Mouse (Mus musculus) neural tube, embryonic 13.5 days (tissue): ENCODE measurements around the gene Hspg2. TPM values are rescaled to one million over a fixed set of nuclear protein-coding genes. Genes with fewer than 3 reads are reported as not detected.
A peak's percentile ranks its signal among the peaks of the same experiment; 100 is the strongest.

Experiments
- ATAC-seq: fragments of 200-750 bp; cut with Nextera tagmentation; 2 replicates; pipeline ENCODE4 v1.8.0; 2017; ENCODE audit warnings: low read depth, mild to moderate bottlenecking, moderate TSS enrichment, moderate library complexity
- H3K27ac ChIP-seq: fragments of 300-500 bp; sonication (generic); replicated peaks from 2 replicates; pipeline ENCODE4 v1.5.1; 2015; ENCODE audit warnings: moderate library complexity, mild to moderate bottlenecking, inconsistent platforms
- H3K27me3 ChIP-seq: fragments of 300-500 bp; sonication (generic); 2 replicates; pipeline ENCODE4 v1.6.1; 2015; ENCODE audit warnings: mild to moderate bottlenecking, inconsistent platforms
- H3K36me3 ChIP-seq: fragments of 300-500 bp; sonication (generic); 2 replicates; pipeline ENCODE4 v1.6.1; 2015; ENCODE audit warnings: mild to moderate bottlenecking, inconsistent platforms
- H3K4me1 ChIP-seq: fragments of 300-500 bp; sonication (generic); replicated peaks from 2 replicates; pipeline ENCODE4 v1.6.1; 2015; ENCODE audit warnings: inconsistent platforms
- H3K4me2 ChIP-seq: fragments of 300-500 bp; sonication (generic); 2 replicates; pipeline ENCODE4 v1.6.1; 2015; ENCODE audit warnings: inconsistent platforms, mild to moderate bottlenecking, moderate library complexity
- H3K4me3 ChIP-seq: fragments of 300-500 bp; sonication (generic); 2 replicates; pipeline ENCODE4 v1.5.1; 2015; ENCODE audit warnings: mild to moderate bottlenecking, inconsistent platforms
- H3K9ac ChIP-seq: fragments of 300-500 bp; sonication (generic); 2 replicates; pipeline ENCODE4 v1.6.1; 2015; ENCODE audit warnings: moderate library complexity, mild to moderate bottlenecking, inconsistent platforms
- H3K9me3 ChIP-seq: fragments of 300-500 bp; sonication (generic); 2 replicates; pipeline ENCODE4 v1.6.1; 2016; ENCODE audit warnings: inconsistent platforms
- WGBS: fragments of 180-500 bp; shearing (Covaris S2); methylation state at CpG from one replicate; pipeline ENCODE4 v1.1.7; 2015; 5-methylcytosine and 5-hydroxymethylcytosine counted together
- polyA plus RNA-seq: library from polyadenylated mRNA; unstranded; fragments of >200 nt; fragmentation: Nextera tagmentation; extraction: Ambion mirVana; gene quantifications from 2 replicates; pipeline ENCODE4 v1.2.1, GENCODE M21; 2015

Gene Hspg2
- polyA plus RNA-seq, 1 experiment from 2014 or later: 8.6 TPM

- no peak for ATAC-seq
- Histone ChIP-seq H3K4me3 (no peak overlapping the region), H3K9ac (no peak overlapping the region), H3K27me3 (no peaks in the 10 kb centered on the region), H3K27ac (no peak overlapping the region), H3K4me2 (no peak overlapping the region), H3K36me3 (peaks cover 10% of the 10 kb centered on the region; the same call in 1 of the 2 replicates), H3K9me3 (no peaks in the 10 kb centered on the region), H3K4me1 (no peaks in the 10 kb centered on the region)
- 89% methylated on average over 36 of the region's 36 CpGs for WGBS
Observed at GRCm38 (mm10) chr4:137517989-137518691, 49.6 kb downstream of the Hspg2 start.

- Histone ChIP-seq H3K4me2 (no peak overlapping the region), H3K9me3 (no peaks in the 10 kb centered on the region), H3K4me3 (no peak overlapping the region), H3K4me1 (no peaks in the 10 kb centered on the region), H3K27me3 (no peaks in the 10 kb centered on the region), H3K27ac (no peak overlapping the region), H3K36me3 (peaks cover 10% of the 10 kb centered on the region; the same call in 1 of the 2 replicates), H3K9ac (no peak overlapping the region)
- ATAC-seq: no peak
- WGBS: 92% methylated on average over 14 of the region's 14 CpGs
Observed at GRCm38 (mm10) chr4:137518746-137519145, 50.2 kb downstream of the Hspg2 start.

DNA sequence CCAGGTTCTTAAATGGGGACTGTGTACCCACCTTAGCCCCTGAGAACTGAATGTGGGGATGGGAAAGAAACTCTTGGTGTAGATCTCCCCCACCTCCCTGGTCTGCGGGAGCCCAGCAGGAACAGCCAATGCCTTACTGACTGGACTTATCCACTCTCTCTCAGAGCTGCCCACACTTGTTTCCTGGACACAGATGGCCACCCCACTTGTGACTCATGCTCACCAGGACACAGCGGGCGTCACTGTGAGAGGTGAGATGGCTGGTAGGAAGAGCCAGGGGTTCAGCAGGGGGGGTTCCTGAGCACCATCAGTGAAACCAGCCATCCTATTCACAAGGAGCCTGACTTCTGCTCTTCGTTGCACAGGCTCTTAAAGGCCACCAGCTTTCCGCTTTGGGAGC lies 51.8 kb downstream of the Hspg2 start:
- H3K4me2 ChIP-seq: no peak overlapping the region
- H3K36me3 ChIP-seq: peaks cover 10% of the 10 kb centered on the region; the same call in 1 of the 2 replicates
- no peaks in the 10 kb centered on the region for H3K4me1 ChIP-seq
- no peaks in the 10 kb centered on the region for H3K27me3 ChIP-seq
- 96% methylated on average over 5 of the region's 5 CpGs for WGBS
- H3K9me3 ChIP-seq: no peaks in the 10 kb centered on the region
- H3K4me3 ChIP-seq: no peak overlapping the region
- H3K9ac ChIP-seq: no peak overlapping the region
- ATAC-seq: no peak
- H3K27ac ChIP-seq: no peak overlapping the region

- no peak for ATAC-seq
- 88% methylated on average over 11 of the region's 11 CpGs for WGBS
Observed at GRCm38 (mm10) chr4:137521966-137522365, 53.4 kb downstream of the Hspg2 start.

GRCm38 (mm10) chr4:137525426-137525825 lies 56.9 kb downstream of the Hspg2 start:
- no peak overlapping the region for H3K9ac ChIP-seq
- no peaks in the 10 kb centered on the region for H3K36me3 ChIP-seq
- WGBS: 100% methylated on average over 1 of the region's 1 CpGs
- H3K27ac ChIP-seq: no peak overlapping the region
- no peaks in the 10 kb centered on the region for H3K9me3 ChIP-seq
- H3K4me2 ChIP-seq: no peak overlapping the region
- peaks cover 7% of the 10 kb centered on the region for H3K4me1 ChIP-seq
- no peaks in the 10 kb centered on the region for H3K27me3 ChIP-seq
- no peak for ATAC-seq
- no peak overlapping the region for H3K4me3 ChIP-seq

More at GRCm38 (mm10) chr4:137521966-137522365, 53.4 kb downstream of the Hspg2 start:
- Histone ChIP-seq H3K36me3 (peaks cover 10% of the 10 kb centered on the region; the same call in 1 of the 2 replicates), H3K4me2 (no peak overlapping the region), H3K27me3 (no peaks in the 10 kb centered on the region), H3K4me1 (no peaks in the 10 kb centered on the region), H3K27ac (no peak overlapping the region), H3K9me3 (no peaks in the 10 kb centered on the region), H3K9ac (no peak overlapping the region), H3K4me3 (no peak overlapping the region)

- WGBS: 58% methylated on average over 4 of the region's 4 CpGs
- Histone ChIP-seq H3K27me3 (no peaks in the 10 kb centered on the region), H3K4me1 (peaks cover 7% of the 10 kb centered on the region), H3K4me2 (no peak overlapping the region), H3K9ac (no peak overlapping the region), H3K36me3 (no peaks in the 10 kb centered on the region), H3K4me3 (no peak overlapping the region), H3K9me3 (no peaks in the 10 kb centered on the region), H3K27ac (no peak overlapping the region)
- no peak for ATAC-seq
Observed at GRCm38 (mm10) chr4:137527368-137527767, 58.8 kb downstream of the Hspg2 start.

- H3K36me3 ChIP-seq: no peaks in the 10 kb centered on the region
- ATAC-seq: no peak
- H3K9ac ChIP-seq: no peak overlapping the region
- H3K9me3 ChIP-seq: no peaks in the 10 kb centered on the region
- no peak overlapping the region for H3K27ac ChIP-seq
- no peak overlapping the region for H3K4me2 ChIP-seq
- WGBS: 81% methylated on average over 6 of the region's 6 CpGs
- no peaks in the 10 kb centered on the region for H3K27me3 ChIP-seq
- no peak overlapping the region for H3K4me3 ChIP-seq
- H3K4me1 ChIP-seq: peaks cover 7% of the 10 kb centered on the region
Observed at GRCm38 (mm10) chr4:137527872-137528271, 59.3 kb downstream of the Hspg2 start.

- Histone ChIP-seq H3K4me3 (no peak overlapping the region), H3K36me3 (peaks cover 16% of the 10 kb centered on the region; the same call in 1 of the 2 replicates), H3K9ac (peak overlapping the region; percentile 22; the same call in 1 of the 2 replicates), H3K4me2 (no peak overlapping the region), H3K27me3 (no peaks in the 10 kb centered on the region), H3K9me3 (no peaks in the 10 kb centered on the region), H3K27ac (no peak overlapping the region), H3K4me1 (no peaks in the 10 kb centered on the region)
- WGBS: 72% methylated on average over 14 of the region's 14 CpGs
- ATAC-seq: no peak
Observed at GRCm38 (mm10) chr4:137540356-137540755, 71.8 kb downstream of the Hspg2 start.

DNA sequence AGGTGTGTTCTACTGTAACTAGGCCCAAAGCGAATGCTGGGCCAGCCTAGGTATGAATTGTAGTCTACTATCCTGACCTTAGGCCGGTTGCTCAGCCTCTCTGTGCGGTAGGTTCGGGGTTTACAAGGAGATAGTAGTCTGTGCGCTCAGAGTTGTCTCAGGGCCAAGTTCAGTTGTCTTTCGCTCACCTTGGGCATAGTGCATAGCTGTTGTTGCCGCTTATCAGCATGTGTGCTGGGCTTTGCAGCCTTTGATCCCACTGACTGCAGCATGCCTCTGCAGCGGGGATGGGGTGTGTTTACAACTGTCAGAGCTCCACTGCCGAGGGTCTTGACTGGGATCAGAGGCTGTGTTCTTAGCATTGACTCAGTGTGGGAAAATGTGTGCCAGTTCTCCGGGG lies 74.4 kb downstream of the Hspg2 start:
- Histone ChIP-seq H3K4me3 (no peak overlapping the region), H3K27me3 (no peaks in the 10 kb centered on the region), H3K36me3 (peaks cover 30% of the 10 kb centered on the region), H3K4me2 (no peak overlapping the region), H3K9me3 (no peaks in the 10 kb centered on the region), H3K4me1 (no peaks in the 10 kb centered on the region), H3K27ac (no peak overlapping the region), H3K9ac (no peak overlapping the region)
- ATAC-seq: no peak
- WGBS: 90% methylated on average over 10 of the region's 10 CpGs

GRCm38 (mm10) chr4:137545568-137545967 lies 77.0 kb downstream of the Hspg2 start:
- 91% methylated on average over 9 of the region's 9 CpGs for WGBS
- ATAC-seq: no peak
- no peaks in the 10 kb centered on the region for H3K27me3 ChIP-seq
- no peak overlapping the region for H3K4me2 ChIP-seq
- no peaks in the 10 kb centered on the region for H3K4me1 ChIP-seq
- peaks cover 35% of the 10 kb centered on the region for H3K36me3 ChIP-seq
- H3K27ac ChIP-seq: no peak overlapping the region
- H3K9me3 ChIP-seq: no peaks in the 10 kb centered on the region
- H3K9ac ChIP-seq: no peak overlapping the region
- no peak overlapping the region for H3K4me3 ChIP-seq

GRCm38 (mm10) chr4:137546003-137546525 lies 77.5 kb downstream of the Hspg2 start:
- Histone ChIP-seq H3K9ac (no peak overlapping the region), H3K4me1 (no peaks in the 10 kb centered on the region), H3K9me3 (no peaks in the 10 kb centered on the region), H3K4me3 (no peak overlapping the region), H3K36me3 (peaks cover 40% of the 10 kb centered on the region), H3K27ac (no peak overlapping the region), H3K4me2 (no peak overlapping the region), H3K27me3 (no peaks in the 10 kb centered on the region)
- no peak for ATAC-seq
- 69% methylated on average over 5 of the region's 5 CpGs for WGBS

DNA sequence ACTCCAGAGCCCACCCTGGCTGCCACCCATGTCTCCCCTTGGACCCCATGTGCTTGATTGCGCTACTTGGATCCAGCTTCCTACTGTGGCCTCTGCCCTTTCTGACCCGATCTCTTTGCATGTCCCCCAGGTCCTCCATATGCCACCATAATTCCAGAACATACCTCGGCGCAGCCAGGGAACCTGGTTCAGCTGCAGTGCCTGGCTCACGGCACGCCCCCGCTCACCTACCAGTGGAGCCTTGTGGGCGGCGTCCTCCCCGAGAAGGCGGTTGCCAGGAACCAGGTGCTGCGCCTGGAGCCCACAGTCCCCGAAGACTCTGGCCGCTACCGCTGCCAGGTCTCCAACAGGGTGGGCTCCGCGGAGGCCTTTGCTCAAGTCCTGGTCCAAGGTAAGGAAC lies 84.9 kb downstream of the Hspg2 start:
- no peaks in the 10 kb centered on the region for H3K9me3 ChIP-seq
- no peak for ATAC-seq
- H3K9ac ChIP-seq: no peak overlapping the region
- H3K36me3 ChIP-seq: peaks cover 28% of the 10 kb centered on the region
- H3K4me1 ChIP-seq: no peaks in the 10 kb centered on the region
- no peak overlapping the region for H3K4me2 ChIP-seq
- H3K27ac ChIP-seq: no peak overlapping the region
- 93% methylated on average over 17 of the region's 17 CpGs for WGBS
- H3K27me3 ChIP-seq: no peaks in the 10 kb centered on the region
- no peak overlapping the region for H3K4me3 ChIP-seq
